Mouse (Mus musculus): Measurements from ENCODE around the gene Phyhipl.

- TF ChIP-seq ZC3H11A (IDR thresholded peaks at IDR 0.05; ENCODE audit: low read depth, low read length) = no peak
- no peak for TF ChIP-seq EP300 (IDR thresholded peaks at IDR 0.05; ENCODE audit: low read length)
- TF ChIP-seq UBTF (IDR thresholded peaks at IDR 0.05; ENCODE audit: low read depth, low read length) = no peak
- TF ChIP-seq POLR2A (IDR thresholded peaks at IDR 0.05; ENCODE audit: low read depth, low read length) = no peak
- no peak for TF ChIP-seq CTCF (conservative IDR thresholded peaks at IDR 0.05 in 1 of 2, IDR thresholded peaks at IDR 0.05 in 1 of 2; ENCODE audit: low read depth in 2 of 2, low read length in 2 of 2)
- no peak for TF ChIP-seq NRF1 (IDR thresholded peaks at IDR 0.05; ENCODE audit: low read depth, low read length)
- TF ChIP-seq CHD1 (IDR thresholded peaks at IDR 0.05; ENCODE audit: low read depth, low read length) = no peak
- no peak for TF ChIP-seq GABPA (IDR thresholded peaks at IDR 0.05; ENCODE audit: insufficient replicate concordance, low read depth, low read length)
Measured at GRCm38 (mm10) chr10:70530185-70530823, 125.5 kb downstream of the Phyhipl start.

All from CH12.LX (cell line).